Mouse (Mus musculus): ENCODE results near the gene Cds1. TPM values are rescaled to one million over a fixed set of nuclear protein-coding genes. Genes with fewer than 3 reads are reported as not detected.

The Cds1 gene
- 1 to 10 TPM; 3.3 to 3.8 TPM for total RNA-seq (2023)

DNA sequence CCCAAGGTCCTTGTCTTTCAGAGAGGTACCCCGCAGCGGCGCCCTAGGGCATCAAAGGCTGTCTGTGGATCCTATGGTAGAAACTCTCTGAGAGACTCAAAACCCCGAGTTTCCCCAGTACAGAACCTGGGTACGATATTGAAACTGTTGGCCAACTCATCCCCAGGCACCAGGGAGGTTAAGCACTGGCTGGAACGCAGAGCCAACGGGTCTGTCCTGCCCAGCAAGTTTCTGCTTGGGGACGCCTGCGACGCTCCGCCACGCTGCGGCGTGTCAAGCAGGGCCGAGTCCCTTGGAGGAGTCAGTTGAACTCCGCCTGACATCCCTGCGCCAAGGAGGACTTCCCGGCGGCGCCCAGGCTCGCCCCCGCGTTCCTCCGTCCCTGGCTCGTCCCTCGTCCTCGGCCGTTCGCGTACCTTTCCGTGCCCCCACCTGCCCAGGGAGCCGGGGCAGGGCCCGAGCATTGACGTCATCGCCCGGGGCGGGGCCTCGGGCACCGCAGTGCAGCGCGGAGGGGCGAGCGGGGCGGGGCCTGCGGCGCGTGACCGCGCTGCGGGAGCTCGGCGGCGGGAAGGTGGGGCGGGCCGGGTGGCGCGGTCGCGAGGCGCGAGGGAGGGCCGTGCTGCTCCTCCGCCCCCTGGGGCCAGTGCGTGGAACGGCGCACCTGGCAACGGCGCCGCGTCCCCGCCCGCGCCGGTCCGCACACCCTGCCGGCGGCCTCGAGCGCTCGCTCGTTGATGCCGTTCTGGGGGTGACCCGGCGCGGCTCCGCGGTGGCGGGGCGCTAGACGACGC is at the start of gene Cds1:
Gene Cds1, plus strand, starts transcription at position 577 of the 794 bp plus-strand sequence.

Other genes with a start within 250 kb of the Cds1 start
- not detected for gene Nkx6-1, start 100.1 kb upstream of the Cds1 start, total RNA-seq (2023)

Data from neutrophil, adult 83 days (primary cell).